Mouse (Mus musculus) liver, adult 2 months (tissue): ENCODE results near the gene Ltbp2. TPM values are rescaled to one million over a fixed set of nuclear protein-coding genes. Genes with fewer than 3 reads are reported as not detected.

Source experiments
- DNase-seq: peaks from one replicate; pipeline ENCODE4 v3.0.0-alpha.2; 2011; ENCODE audit warnings: low read depth, low spot score; ENCODE audit errors: extremely low read depth
- H3K27ac ChIP-seq: fragments of 200-500 bp; replicated peaks from 2 replicates; pipeline ENCODE4 v1.5.1; 2012; ENCODE audit warnings: low read depth, mild to moderate bottlenecking, control low read depth, inconsistent platforms, low read length; ENCODE audit not compliant: insufficient read depth
- H3K27me3 ChIP-seq: fragments of 200-500 bp; 2 replicates; pipeline ENCODE4 v1.6.1; 2012; ENCODE audit warnings: mild to moderate bottlenecking, moderate library complexity, low read length, inconsistent platforms; ENCODE audit not compliant: control insufficient read depth, insufficient read depth
- H3K36me3 ChIP-seq: fragments of 200-500 bp; 2 replicates; pipeline ENCODE4 v1.6.1; 2012; ENCODE audit warnings: low read length, inconsistent platforms; ENCODE audit not compliant: control insufficient read depth, insufficient read depth
- H3K4me1 ChIP-seq: fragments of 200-500 bp; 2 replicates; pipeline ENCODE4 v1.6.1; 2011; ENCODE audit warnings: low read length; ENCODE audit not compliant: control insufficient read depth, insufficient read depth
- H3K4me3 ChIP-seq: fragments of 200-500 bp; 2 replicates; pipeline ENCODE4 v1.5.1; 2011; ENCODE audit warnings: low read depth, mild to moderate bottlenecking, control low read depth, low read length, moderate library complexity; ENCODE audit not compliant: insufficient read depth
- H3K79me2 ChIP-seq: fragments of 200-500 bp; 2 replicates; pipeline ENCODE4 v1.6.1; 2012; ENCODE audit warnings: inconsistent platforms, mild to moderate bottlenecking, low read length, moderate library complexity; ENCODE audit not compliant: control insufficient read depth, insufficient read depth
- H3K9ac ChIP-seq: fragments of 200-500 bp; 2 replicates; pipeline ENCODE4 v1.6.1; 2012; ENCODE audit warnings: low read depth, mild to moderate bottlenecking, control low read depth, inconsistent platforms, low read length
- CTCF ChIP-seq: fragments of 200-500 bp; IDR thresholded peaks from 2 replicates; pipeline ENCODE4 v1.5.1; 2011; ENCODE audit warnings: low read depth, low read length, control low read depth
- POLR2A ChIP-seq: fragments of 200-500 bp; IDR thresholded peaks from 2 replicates; pipeline ENCODE4 v1.6.1; 2011; ENCODE audit warnings: low read length, control low read depth; ENCODE audit not compliant: insufficient read depth; ENCODE audit errors: extremely low read depth
- WGBS: fragments of 180-500 bp; shearing (Covaris S2); methylation state at CpG from one replicate; pipeline ENCODE4 v1.1.7; 2018; 5-methylcytosine and 5-hydroxymethylcytosine counted together
- polyA plus RNA-seq: library from polyadenylated mRNA; depleted of rRNA; stranded (reverse); fragments of >200 nt; gene quantifications from 2 replicates; pipeline ENCODE4 v1.2.3, GENCODE M21; 2012
- total RNA-seq: library from RNA; depleted of rRNA; stranded (reverse); fragments of >200 nt; gene quantifications from 2 replicates; pipeline ENCODE4 v1.2.3, GENCODE M21; 2014

The Ltbp2 gene
- total and polyA plus RNA-seq, 2 experiments = 0.65 to 1.7 TPM

- no peak overlapping the region for H3K9ac ChIP-seq
- H3K4me3 ChIP-seq = no peak overlapping the region
- H3K36me3 ChIP-seq = peaks cover 16% of the 10 kb centered on the region; the same call in 1 of the 2 replicates
- TF ChIP-seq POLR2A (no peak), CTCF (0 out of 2 replicates have a peak, but pooled peaks have one; percentile 9)
- 84% methylated on average over 2 of the region's 2 CpGs for WGBS
- H3K79me2 ChIP-seq = no peaks in the 10 kb centered on the region
- DNase-seq = no peak
- H3K4me1 ChIP-seq = peaks cover 4% of the 10 kb centered on the region
- H3K27ac ChIP-seq = no peak overlapping the region
- no peaks in the 10 kb centered on the region for H3K27me3 ChIP-seq
Observed at GRCm38 (mm10) chr12:84759063-84759462, 117.3 kb downstream of the Ltbp2 start.

DNA sequence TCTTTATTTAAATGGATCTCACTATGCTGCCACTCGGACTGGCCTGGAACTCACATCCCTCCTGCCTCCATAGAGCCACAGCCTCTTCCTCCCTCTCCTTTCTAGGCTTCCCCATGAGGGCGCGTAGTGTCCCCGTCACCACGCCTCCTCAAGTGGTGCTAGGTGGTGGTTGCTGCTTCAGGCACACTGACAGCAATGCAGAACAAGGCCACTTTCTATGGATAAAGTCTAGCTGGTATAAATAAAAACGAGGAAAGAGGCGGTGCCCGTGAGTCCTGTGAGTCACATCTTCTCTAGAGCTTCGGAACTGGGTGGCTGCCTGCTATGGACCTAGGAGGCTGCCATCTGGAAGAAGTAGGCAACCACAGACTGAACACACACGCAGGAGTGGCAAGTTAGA, 120.3 kb downstream of the Ltbp2 start:
- no peaks in the 10 kb centered on the region for H3K4me1 ChIP-seq
- 94% methylated on average over 10 of the region's 10 CpGs for WGBS
- no peaks in the 10 kb centered on the region for H3K79me2 ChIP-seq
- H3K4me3 ChIP-seq = no peak overlapping the region
- H3K36me3 ChIP-seq = peaks cover 12% of the 10 kb centered on the region; the same call in 1 of the 2 replicates
- DNase-seq = no peak
- no peak overlapping the region for H3K9ac ChIP-seq
- no peaks in the 10 kb centered on the region for H3K27me3 ChIP-seq
- no peak for TF ChIP-seq POLR2A
- TF ChIP-seq CTCF = no peak
- no peak overlapping the region for H3K27ac ChIP-seq

DNA sequence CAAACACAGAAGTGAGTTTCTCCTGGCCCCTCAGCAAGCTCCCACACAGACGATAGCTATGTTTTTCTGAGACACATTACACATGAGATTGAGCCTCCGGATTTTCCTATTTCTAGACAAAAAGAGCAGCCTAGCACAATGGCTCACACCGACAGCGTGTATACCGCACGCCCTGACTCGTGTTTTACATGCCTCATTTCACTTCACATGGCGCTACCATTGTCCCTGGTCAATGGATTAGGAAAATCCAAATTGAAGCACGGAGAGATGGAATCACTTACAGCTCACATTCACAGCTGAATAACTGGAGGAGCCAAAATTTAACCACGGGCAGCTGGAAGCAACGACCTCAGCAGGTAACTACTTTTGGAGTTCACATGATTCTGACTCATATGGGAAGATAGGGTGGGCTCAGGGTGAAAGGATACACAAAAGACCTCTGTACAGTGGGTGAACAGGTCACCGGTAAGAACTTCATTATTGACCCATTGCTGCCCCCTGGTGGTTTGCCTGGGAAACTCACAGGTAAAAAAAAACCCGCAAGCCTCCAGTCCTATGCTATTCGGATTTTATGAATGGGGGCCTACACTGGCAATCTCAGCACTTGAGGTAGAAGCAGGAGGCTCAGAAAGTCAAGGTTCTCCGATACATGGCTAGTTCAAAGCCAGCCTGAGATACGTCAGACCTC, 121.2 kb downstream of the Ltbp2 start:
- WGBS = 71% methylated on average over 16 of the region's 16 CpGs
- Histone ChIP-seq H3K27ac (no peak overlapping the region), H3K4me1 (no peaks in the 10 kb centered on the region), H3K4me3 (no peak overlapping the region), H3K27me3 (no peaks in the 10 kb centered on the region), H3K9ac (no peak overlapping the region), H3K36me3 (peaks cover 10% of the 10 kb centered on the region; the same call in 1 of the 2 replicates), H3K79me2 (no peaks in the 10 kb centered on the region)
- no peak for DNase-seq
- TF ChIP-seq POLR2A (no peak), CTCF (peak; percentile 45; the same call in 1 of the 2 replicates)

DNA sequence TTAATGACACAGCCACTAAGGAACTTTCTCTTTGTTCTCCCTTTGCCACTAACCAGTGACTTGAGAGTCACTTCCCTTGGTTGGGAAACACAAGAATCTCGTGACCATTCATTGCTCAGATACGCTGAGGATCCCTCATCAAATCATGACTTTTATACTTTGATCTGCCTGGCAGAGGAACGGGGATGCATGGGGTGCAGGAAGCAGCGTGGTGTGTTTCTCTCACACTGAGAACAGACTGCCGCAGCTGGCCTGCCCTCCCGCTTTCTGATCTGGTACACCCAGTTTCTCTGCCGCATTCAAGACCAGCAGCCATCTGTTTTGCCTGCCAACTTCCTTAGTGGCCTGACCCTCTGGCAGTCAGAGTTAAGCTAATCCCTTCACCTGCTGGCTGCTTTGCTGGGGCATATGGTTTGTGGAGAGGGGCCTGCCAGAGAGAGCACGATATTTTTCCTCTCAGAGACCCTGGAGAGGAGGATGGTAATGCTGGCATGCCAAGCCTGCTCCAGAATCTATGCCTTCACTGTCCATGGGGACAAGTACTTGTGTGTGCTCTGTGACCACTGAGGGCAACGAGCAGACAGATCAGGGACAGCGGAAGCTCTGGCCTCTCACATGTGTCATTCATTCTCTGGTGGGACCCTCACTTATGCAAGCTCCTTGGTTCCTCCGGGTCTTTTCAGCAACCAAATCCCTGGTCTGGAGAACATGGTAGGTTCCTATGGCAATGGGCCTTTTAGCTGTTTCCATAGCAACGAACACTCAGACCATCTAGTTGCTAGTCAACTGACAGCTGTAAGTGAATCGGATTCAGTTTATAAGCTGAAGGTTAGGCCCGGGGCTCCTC, 124.0 kb downstream of the Ltbp2 start:
- Histone ChIP-seq H3K79me2 (no peaks in the 10 kb centered on the region), H3K4me1 (no peaks in the 10 kb centered on the region), H3K9ac (no peak overlapping the region), H3K27ac (no peak overlapping the region), H3K4me3 (no peak overlapping the region), H3K36me3 (peaks cover 2% of the 10 kb centered on the region; the same call in 1 of the 2 replicates), H3K27me3 (no peaks in the 10 kb centered on the region)
- no peak for TF ChIP-seq CTCF
- TF ChIP-seq POLR2A = no peak
- peak; percentile 39 for DNase-seq
- 51% methylated on average over 14 of the region's 14 CpGs for WGBS

GRCm38 (mm10) chr12:84750661-84751060, 125.7 kb downstream of the Ltbp2 start:
- Histone ChIP-seq H3K4me1 (no peaks in the 10 kb centered on the region), H3K4me3 (no peak overlapping the region), H3K79me2 (no peaks in the 10 kb centered on the region), H3K27me3 (no peaks in the 10 kb centered on the region), H3K9ac (no peak overlapping the region), H3K36me3 (no peaks in the 10 kb centered on the region), H3K27ac (no peak overlapping the region)
- TF ChIP-seq POLR2A (no peak), CTCF (no peak)
- DNase-seq = no peak
- 65% methylated on average over 14 of the region's 14 CpGs for WGBS
